Mouse (Mus musculus) heart, adult 2 months (tissue): ENCODE data around the gene Ap3d1.

Experiments used
- CTCF ChIP-seq: fragments of 200-600 bp; IDR thresholded peaks from 2 replicates; pipeline ENCODE4 v1.8.1; 2022; ENCODE audit warnings: antibody characterized with exemption, mild to moderate bottlenecking, moderate library complexity
- EP300 ChIP-seq: fragments of 200-500 bp; IDR thresholded peaks from 2 replicates; pipeline ENCODE4 v1.6.1; 2011; ENCODE audit warnings: low read depth, low read length, control low read depth; ENCODE audit not compliant: insufficient read depth

- TF ChIP-seq CTCF (no peak), EP300 (no peak)
Observed at GRCm38 (mm10) chr10:80703643-80704042, 38.4 kb downstream of the Ap3d1 start.
